Mouse (Mus musculus) thymus, adult 2 months (tissue): ENCODE data around the gene Sgsh. TPM values are rescaled to one million over a fixed set of nuclear protein-coding genes. Genes with fewer than 3 reads are reported as not detected.

Source experiments
- DNase-seq: peaks from one replicate; pipeline ENCODE4 v3.0.0; 2021
- H3K27ac ChIP-seq: fragments of 200-500 bp; 2 replicates; pipeline ENCODE4 v1.5.1; 2012; ENCODE audit warnings: low read length, control low read depth; ENCODE audit not compliant: control insufficient read depth, insufficient read depth
- H3K27me3 ChIP-seq: fragments of 200-500 bp; 2 replicates; pipeline ENCODE4 v1.6.1; 2012; ENCODE audit warnings: mild to moderate bottlenecking, low read length, moderate library complexity, mixed read lengths; ENCODE audit not compliant: control insufficient read depth, insufficient read depth
- H3K36me3 ChIP-seq: fragments of 200-500 bp; 2 replicates; pipeline ENCODE4 v1.6.1; 2012; ENCODE audit warnings: mild to moderate bottlenecking, low read length, moderate library complexity; ENCODE audit not compliant: control insufficient read depth, insufficient read depth
- H3K4me1 ChIP-seq: fragments of 200-500 bp; replicated peaks from 2 replicates; pipeline ENCODE4 v1.6.1; 2012; ENCODE audit warnings: low read length; ENCODE audit not compliant: control insufficient read depth, insufficient read depth
- H3K4me3 ChIP-seq: fragments of 200-500 bp; 2 replicates; pipeline ENCODE4 v1.5.1; 2012; ENCODE audit warnings: mild to moderate bottlenecking, low read length, control low read depth, moderate library complexity; ENCODE audit not compliant: control insufficient read depth, insufficient read depth
- CTCF ChIP-seq: fragments of 200-500 bp; IDR thresholded peaks from 2 replicates; pipeline ENCODE4 v1.5.1; 2012; ENCODE audit warnings: mild to moderate bottlenecking, control low read depth, low read length, moderate library complexity, borderline replicate concordance; ENCODE audit not compliant: control insufficient read depth, poor library complexity, insufficient read depth; ENCODE audit errors: extremely low read depth
- POLR2A ChIP-seq: fragments of 200-500 bp; IDR thresholded peaks from 2 replicates; pipeline ENCODE4 v1.6.1; 2012; ENCODE audit warnings: mild to moderate bottlenecking, low read length, control low read depth, moderate library complexity; ENCODE audit not compliant: control insufficient read depth, poor library complexity, insufficient read depth; ENCODE audit errors: extremely low read depth
- WGBS: fragments of 180-500 bp; shearing (Covaris S2); methylation state at CpG from one replicate; pipeline ENCODE4 v1.1.7; 2018; 5-methylcytosine and 5-hydroxymethylcytosine counted together
- polyA plus RNA-seq: library from polyadenylated mRNA; depleted of rRNA; stranded (reverse); fragments of >200 nt; gene quantifications from 2 replicates; pipeline ENCODE4 v1.2.3, GENCODE M21; 2012

The Sgsh gene
- polyA plus RNA-seq, 1 experiment: 28.6 TPM

DNA sequence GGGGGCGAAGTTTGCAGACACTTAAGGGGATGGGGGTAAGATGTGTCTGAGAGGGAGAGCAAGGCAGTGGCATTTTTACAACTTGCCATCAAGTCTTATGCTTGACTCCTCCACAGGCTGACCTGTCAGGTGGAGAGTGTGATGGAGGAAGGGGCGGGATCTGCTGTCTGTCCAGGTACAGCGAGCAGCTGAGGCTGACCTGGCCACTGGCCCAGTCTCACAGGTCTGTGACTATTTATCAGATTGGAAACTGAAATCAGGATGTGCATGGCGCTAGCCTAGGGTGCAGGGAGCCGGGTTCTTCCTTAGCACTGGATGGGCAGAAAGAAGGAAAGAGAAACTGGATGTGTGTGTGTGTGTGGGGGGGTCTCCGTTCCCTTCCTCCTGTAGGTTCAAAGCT, 38.9 kb upstream of the Sgsh start:
- H3K36me3 ChIP-seq: no peaks in the 10 kb centered on the region
- no peaks in the 10 kb centered on the region; the same call in 1 of the 2 replicates for H3K27me3 ChIP-seq
- WGBS: 67% methylated on average over 6 of the region's 6 CpGs
- H3K27ac ChIP-seq: no peak overlapping the region
- H3K4me1 ChIP-seq: peaks cover 53% of the 10 kb centered on the region
- DNase-seq: no peak
- TF ChIP-seq CTCF: no peak
- no peak for TF ChIP-seq POLR2A
- peak overlapping the region; percentile 1 for H3K4me3 ChIP-seq

DNA sequence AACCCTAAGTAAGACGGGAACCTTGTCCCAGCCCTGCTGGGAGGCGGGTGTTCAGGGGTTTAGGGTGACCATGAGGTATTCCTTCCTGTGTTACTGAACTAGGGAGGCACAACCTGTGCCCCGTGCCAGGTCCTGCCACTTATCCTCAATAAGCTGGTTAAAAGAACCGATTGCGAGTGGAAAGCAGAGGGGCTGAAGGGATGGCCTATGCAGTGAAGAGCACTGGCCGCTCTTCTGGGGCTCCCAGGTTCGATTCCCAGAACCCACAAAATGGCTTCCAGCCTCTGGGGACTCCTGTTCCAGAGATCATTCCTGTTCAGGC, 38.1 kb upstream of the Sgsh start:
- TF ChIP-seq CTCF: no peak
- TF ChIP-seq POLR2A: no peak
- WGBS: 5% methylated on average over 7 of the region's 7 CpGs
- H3K4me1 ChIP-seq: peaks cover 53% of the 10 kb centered on the region

DNA sequence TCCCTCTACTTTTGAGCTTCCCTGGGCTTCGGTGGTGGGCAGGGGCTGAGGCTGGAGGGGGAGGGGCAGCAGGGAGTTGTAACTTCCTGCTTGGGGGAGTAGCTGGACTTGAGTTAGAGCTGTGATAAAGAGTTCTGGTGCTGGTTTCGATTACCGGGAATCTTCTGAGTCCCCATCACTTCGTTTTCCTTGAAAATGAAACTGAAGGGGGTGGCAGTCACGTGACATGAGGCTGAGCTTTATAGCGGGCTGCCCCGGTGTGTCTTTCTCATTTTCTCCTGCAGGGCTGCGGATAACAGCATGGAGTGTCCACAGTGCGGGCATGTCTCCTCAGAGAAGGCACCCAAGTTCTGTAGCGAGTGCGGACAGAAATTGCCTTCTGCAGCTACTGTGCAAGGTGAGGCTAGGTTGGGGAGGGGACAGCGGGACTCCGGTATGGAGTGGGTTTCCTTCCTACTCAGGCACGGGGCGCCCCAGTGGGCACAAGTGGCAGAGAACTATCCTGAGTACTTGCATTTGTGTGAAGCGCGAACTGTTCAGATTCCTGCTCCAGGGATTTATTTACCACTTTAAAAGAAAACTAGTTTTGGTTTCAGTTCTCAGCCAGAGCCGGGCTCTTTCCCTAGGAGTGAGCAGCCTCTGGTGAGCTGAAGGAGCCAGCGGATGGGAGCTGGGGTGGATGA, 37.6 kb upstream of the Sgsh start, which contains the start of gene Rnf213:
Rnf213 (plus strand) TSS at position 301 of the 683 bp plus-strand sequence.
- H3K4me1 ChIP-seq: peaks cover 53% of the 10 kb centered on the region
- peak within 1 kb of the TSS; percentile 76 for H3K27ac ChIP-seq
- H3K4me3 ChIP-seq: peak within 1 kb of the TSS; percentile 97
- peak; percentile 73 for DNase-seq
- no peaks in the 10 kb centered on the region for H3K36me3 ChIP-seq
- under 1% methylated on average over 19 of the region's 19 CpGs for WGBS
- H3K27me3 ChIP-seq: no peaks in the 10 kb centered on the region; the same call in 1 of the 2 replicates
- TF ChIP-seq CTCF (peak; percentile 75; the same call in 1 of the 2 replicates), POLR2A (0 out of 2 replicates have a peak, but pooled peaks have one; percentile 25)

More for the DNA sequence above, 38.1 kb upstream of the Sgsh start:
- H3K36me3 ChIP-seq: no peaks in the 10 kb centered on the region
- no peaks in the 10 kb centered on the region; the same call in 1 of the 2 replicates for H3K27me3 ChIP-seq
- H3K4me3 ChIP-seq: peak overlapping the region; percentile 97
- no peak for DNase-seq
- peak overlapping the region; percentile 53; the same call in 1 of the 2 replicates for H3K27ac ChIP-seq

DNA sequence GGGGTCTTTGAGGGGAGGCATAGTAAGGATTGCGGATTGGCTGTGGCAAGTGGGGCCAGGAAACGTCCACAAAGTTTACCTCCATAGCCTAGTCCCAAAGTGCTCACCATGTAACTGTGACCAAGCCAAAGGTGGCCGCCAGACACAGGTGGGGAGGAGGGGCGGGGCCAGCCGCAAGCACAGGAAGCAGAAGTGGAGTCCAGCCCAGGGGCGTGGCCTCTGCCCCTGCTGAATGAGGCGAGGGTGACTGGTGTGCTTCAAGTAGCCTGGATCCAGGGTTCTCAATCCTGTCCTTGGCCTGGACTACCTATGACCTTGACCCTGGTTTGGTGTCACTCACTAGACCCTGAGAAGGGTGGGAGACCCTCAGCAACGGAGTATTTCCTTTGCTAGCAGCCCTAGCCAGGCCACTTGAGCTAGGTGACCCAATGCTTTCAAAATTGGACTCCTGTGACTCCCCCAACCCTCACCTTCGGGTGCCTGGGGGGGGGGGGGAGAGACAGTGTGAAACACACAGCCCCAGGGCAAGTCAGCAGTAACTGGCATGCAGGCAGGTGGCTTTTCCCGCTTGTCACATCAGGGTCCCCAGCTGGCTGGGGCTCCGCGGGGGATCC, 36.8 kb upstream of the Sgsh start:
- DNase-seq: peak; percentile 81
- Histone ChIP-seq H3K27me3 (no peaks in the 10 kb centered on the region; the same call in 1 of the 2 replicates), H3K36me3 (no peaks in the 10 kb centered on the region), H3K4me1 (peaks cover 53% of the 10 kb centered on the region), H3K27ac (peak overlapping the region; percentile 76), H3K4me3 (0 out of 2 replicates have a peak overlapping the region, but pooled peaks have one; percentile 3)
- WGBS: 3% methylated on average over 12 of the region's 12 CpGs
- TF ChIP-seq CTCF (no peak), POLR2A (no peak)

DNA sequence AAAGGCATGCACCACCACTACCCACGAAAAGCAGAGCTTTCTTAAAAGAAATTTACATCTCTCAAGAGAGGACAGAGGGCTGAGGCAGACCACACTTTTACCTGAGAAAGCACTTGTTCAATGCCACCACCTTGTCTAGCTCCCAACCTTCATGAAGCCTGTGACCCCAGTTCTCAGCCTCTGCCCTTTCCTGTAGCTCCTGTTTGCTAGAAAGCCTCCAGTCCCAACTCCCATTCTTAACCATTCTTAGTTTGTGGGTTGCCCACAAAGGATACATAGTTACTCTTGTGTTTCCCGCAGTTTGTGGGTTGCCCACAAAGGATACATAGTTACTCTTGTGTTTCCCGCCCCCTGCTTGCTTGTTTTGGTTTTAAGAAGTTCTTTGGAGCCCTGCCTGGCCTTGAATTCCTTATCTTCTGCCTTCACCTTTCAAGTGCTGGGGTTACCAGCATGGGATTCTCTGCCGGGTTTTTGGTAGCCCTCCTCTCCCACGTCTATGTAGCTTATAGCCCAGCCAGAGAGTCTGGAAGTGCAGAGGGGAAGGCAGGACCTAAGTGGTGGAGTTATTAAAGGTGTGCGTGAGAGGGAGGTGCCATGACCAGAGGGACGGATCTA, 36.2 kb upstream of the Sgsh start:
- peak; percentile 24 for DNase-seq
- 6% methylated on average over 7 of the region's 7 CpGs for WGBS
- Histone ChIP-seq H3K36me3 (no peaks in the 10 kb centered on the region), H3K27me3 (no peaks in the 10 kb centered on the region; the same call in 1 of the 2 replicates), H3K4me1 (peaks cover 53% of the 10 kb centered on the region), H3K4me3 (peak overlapping the region; percentile 82), H3K27ac (peak overlapping the region; percentile 76)
- no peak for TF ChIP-seq POLR2A
- TF ChIP-seq CTCF: no peak

DNA sequence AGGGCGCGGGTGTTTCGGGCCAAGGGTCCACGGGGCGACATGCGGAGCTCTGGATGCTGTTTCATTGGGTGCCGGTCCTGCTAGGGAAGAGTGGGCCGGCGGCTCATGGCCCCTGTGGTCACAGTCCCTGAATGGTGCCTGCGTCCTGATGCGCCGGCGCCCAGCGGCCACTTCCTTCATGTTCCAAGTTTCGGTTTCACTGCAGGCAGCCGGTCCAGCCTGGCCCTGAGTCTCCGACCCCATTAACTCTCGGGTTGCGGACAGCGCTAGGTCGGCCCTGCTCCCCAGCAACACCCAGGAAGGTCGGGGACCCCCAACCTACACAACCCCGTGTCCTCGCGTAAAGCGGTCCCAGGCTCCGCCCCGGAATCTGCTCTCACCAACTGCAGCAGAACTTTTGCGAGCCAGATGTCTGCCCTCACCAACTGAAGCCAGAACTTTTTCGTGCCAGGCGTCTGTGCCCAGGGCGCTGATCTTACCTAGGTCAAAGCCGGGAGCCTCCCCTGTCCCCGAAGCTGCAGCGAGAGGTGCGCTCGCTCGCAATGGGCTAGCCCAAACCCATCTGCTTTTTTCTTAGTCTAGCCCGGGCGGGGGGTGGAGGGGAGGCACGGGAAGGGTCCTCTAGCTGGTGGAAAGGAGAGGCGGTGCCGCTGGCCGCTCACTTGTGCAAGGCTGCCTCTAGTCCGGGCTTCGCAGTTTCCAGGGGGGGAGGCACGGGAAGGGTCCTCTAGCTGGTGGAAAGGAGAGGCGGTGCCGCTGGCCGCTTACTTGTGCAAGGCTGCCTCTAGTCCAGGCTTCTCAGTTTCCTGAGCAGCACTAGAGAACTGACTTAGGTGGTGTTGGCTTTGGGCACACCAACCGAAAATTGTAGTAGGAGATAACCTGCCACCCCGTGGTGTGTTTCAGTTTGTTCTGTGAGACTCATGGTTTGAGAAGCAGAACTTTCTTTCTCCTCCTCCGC, 35.2 kb upstream of the Sgsh start:
- 1% methylated on average over 53 of the region's 53 CpGs for WGBS

More for the DNA sequence above, 35.2 kb upstream of the Sgsh start:
- DNase-seq: peak; percentile 79
- no peaks in the 10 kb centered on the region for H3K36me3 ChIP-seq
- H3K4me3 ChIP-seq: peak overlapping the region; percentile 82
- H3K27ac ChIP-seq: peak overlapping the region; percentile 55
- no peaks in the 10 kb centered on the region; the same call in 1 of the 2 replicates for H3K27me3 ChIP-seq
- TF ChIP-seq CTCF (no peak), POLR2A (peak; percentile 61; the same call in 1 of the 2 replicates)
- H3K4me1 ChIP-seq: peaks cover 49% of the 10 kb centered on the region
